Mouse (Mus musculus) embryonic facial prominence, embryonic 10.5 days (tissue): Measurements from ENCODE around the gene Tnfsfm13. TPM values are rescaled to one million over a fixed set of nuclear protein-coding genes. Genes with fewer than 3 reads are reported as not detected.
"Not testable (repeated sequence)": the region's sequence is repeated elsewhere in the genome, so short reads cannot be mapped to it uniquely, and the experiment has no call there.

Experiments
- DNase-seq: peaks from one replicate; pipeline ENCODE4 v3.0.0-alpha.2; 2017; ENCODE audit warnings: low spot score
- H3K27ac ChIP-seq: fragments of 300-500 bp; sonication (generic); replicated peaks from 2 replicates; pipeline ENCODE4 v1.5.1; 2016; ENCODE audit warnings: mild to moderate bottlenecking
- H3K27me3 ChIP-seq: fragments of 300-500 bp; sonication (generic); replicated peaks from 2 replicates; pipeline ENCODE4 v1.6.1; 2016; ENCODE audit warnings: low read depth, mild to moderate bottlenecking; ENCODE audit not compliant: poor library complexity, severe bottlenecking
- H3K36me3 ChIP-seq: fragments of 300-500 bp; sonication (generic); replicated peaks from 2 replicates; pipeline ENCODE4 v1.6.1; 2016; ENCODE audit warnings: mild to moderate bottlenecking, moderate library complexity
- H3K4me1 ChIP-seq: fragments of 300-500 bp; sonication (generic); 2 replicates; pipeline ENCODE4 v1.6.1; 2016
- H3K4me3 ChIP-seq: fragments of 300-500 bp; sonication (generic); 2 replicates; pipeline ENCODE4 v1.5.1; 2016; ENCODE audit warnings: mild to moderate bottlenecking, moderate library complexity
- H3K9me3 ChIP-seq: fragments of 300-500 bp; sonication (generic); 2 replicates; pipeline ENCODE4 v1.6.1; 2016; ENCODE audit warnings: mild to moderate bottlenecking
- WGBS: fragments of 180-500 bp; shearing (Covaris S2); methylation state at CpG from one replicate; pipeline ENCODE4 v1.1.7; 2016; 5-methylcytosine and 5-hydroxymethylcytosine counted together
- polyA plus RNA-seq: library from polyadenylated mRNA; unstranded; fragments of >200 nt; fragmentation: Nextera tagmentation; extraction: Ambion mirVana; gene quantifications from 2 replicates; pipeline ENCODE4 v1.2.1, GENCODE M21; 2016

The Tnfsfm13 gene
- polyA plus RNA-seq, 1 experiment from 2014 or later, result 1.3 TPM

GRCm38 (mm10) chr11:69712954-69713672 is 17.2 kb upstream of the Tnfsfm13 start:
- Histone ChIP-seq H3K4me1 (peaks cover 54% of the 10 kb centered on the region), H3K9me3 (no peaks in the 10 kb centered on the region), H3K27ac (peak overlapping the region; percentile 0; the same call in 1 of the 2 replicates), H3K36me3 (no peaks in the 10 kb centered on the region), H3K27me3 (no peaks in the 10 kb centered on the region), H3K4me3 (no peak overlapping the region)
- 71% methylated on average over 20 of the region's 20 CpGs for WGBS
- peak; percentile 34 for DNase-seq

- no peak for DNase-seq
- H3K4me1 ChIP-seq, result peaks cover 53% of the 10 kb centered on the region
- H3K9me3 ChIP-seq, result no peaks in the 10 kb centered on the region
- no peak overlapping the region for H3K4me3 ChIP-seq
- H3K27me3 ChIP-seq, result no peaks in the 10 kb centered on the region
- H3K36me3 ChIP-seq, result no peaks in the 10 kb centered on the region
- H3K27ac ChIP-seq, result no peak overlapping the region
- WGBS, result 83% methylated on average over 2 of the region's 2 CpGs
Measured at GRCm38 (mm10) chr11:69711082-69711481, 15.2 kb upstream of the Tnfsfm13 start.

GRCm38 (mm10) chr11:69710470-69710869 is 14.6 kb upstream of the Tnfsfm13 start:
- Histone ChIP-seq H3K27ac (no peak overlapping the region), H3K27me3 (no peaks in the 10 kb centered on the region), H3K4me3 (no peak overlapping the region), H3K9me3 (no peaks in the 10 kb centered on the region), H3K36me3 (no peaks in the 10 kb centered on the region), H3K4me1 (peaks cover 47% of the 10 kb centered on the region)
- no peak for DNase-seq
- WGBS, result 78% methylated on average over 3 of the region's 3 CpGs

- WGBS, result 50% methylated on average over 11 of the region's 11 CpGs
Measured at GRCm38 (mm10) chr11:69709554-69710446, 13.9 kb upstream of the Tnfsfm13 start.

GRCm38 (mm10) chr11:69708614-69709265 is 12.8 kb upstream of the Tnfsfm13 start:
- peak overlapping the region; percentile 71; the same call in 1 of the 2 replicates for H3K27ac ChIP-seq
- H3K4me1 ChIP-seq, result peaks cover 46% of the 10 kb centered on the region
- no peaks in the 10 kb centered on the region for H3K27me3 ChIP-seq
- no peaks in the 10 kb centered on the region for H3K36me3 ChIP-seq
- WGBS, result 58% methylated on average over 3 of the region's 3 CpGs
- H3K4me3 ChIP-seq, result no peak overlapping the region
- DNase-seq, result no peak
- no peaks in the 10 kb centered on the region for H3K9me3 ChIP-seq

More at GRCm38 (mm10) chr11:69709554-69710446, 13.9 kb upstream of the Tnfsfm13 start:
- no peaks in the 10 kb centered on the region for H3K36me3 ChIP-seq
- peaks cover 43% of the 10 kb centered on the region for H3K4me1 ChIP-seq
- no peak for DNase-seq
- 0 out of 2 replicates have a peak overlapping the region, but pooled peaks have one; percentile 0 for H3K4me3 ChIP-seq
- no peaks in the 10 kb centered on the region for H3K9me3 ChIP-seq
- no peaks in the 10 kb centered on the region for H3K27me3 ChIP-seq
- peak overlapping the region; percentile 71 for H3K27ac ChIP-seq

GRCm38 (mm10) chr11:69707873-69708381 is 12.0 kb upstream of the Tnfsfm13 start:
- H3K36me3 ChIP-seq, result no peaks in the 10 kb centered on the region
- WGBS, result 87% methylated on average over 4 of the region's 4 CpGs
- H3K9me3 ChIP-seq, result no peaks in the 10 kb centered on the region
- H3K4me3 ChIP-seq, result no peak overlapping the region
- H3K27me3 ChIP-seq, result no peaks in the 10 kb centered on the region
- no peak for DNase-seq
- no peak overlapping the region for H3K27ac ChIP-seq
- peaks cover 38% of the 10 kb centered on the region for H3K4me1 ChIP-seq

- Histone ChIP-seq H3K4me1 (peaks cover 38% of the 10 kb centered on the region), H3K4me3 (no peak overlapping the region), H3K27me3 (no peaks in the 10 kb centered on the region), H3K36me3 (no peaks in the 10 kb centered on the region), H3K27ac (no peak overlapping the region), H3K9me3 (no peaks in the 10 kb centered on the region)
- no peak for DNase-seq
- 90% methylated on average over 4 of the region's 4 CpGs for WGBS
Measured at GRCm38 (mm10) chr11:69707480-69707847, 11.6 kb upstream of the Tnfsfm13 start.

GRCm38 (mm10) chr11:69706775-69707479 is 11.0 kb upstream of the Tnfsfm13 start:
- Histone ChIP-seq H3K27me3 (no peaks in the 10 kb centered on the region), H3K4me1 (peaks cover 38% of the 10 kb centered on the region), H3K9me3 (no peaks in the 10 kb centered on the region), H3K36me3 (no peaks in the 10 kb centered on the region), H3K4me3 (no peak overlapping the region), H3K27ac (peak overlapping the region; percentile 19; the same call in 1 of the 2 replicates)
- no peak for DNase-seq
- WGBS, result 54% methylated on average over 6 of the region's 6 CpGs

GRCm38 (mm10) chr11:69704613-69705010 is 8.7 kb upstream of the Tnfsfm13 start:
- Histone ChIP-seq H3K4me1 (peaks cover 32% of the 10 kb centered on the region), H3K27me3 (no peaks in the 10 kb centered on the region), H3K27ac (no peak overlapping the region), H3K36me3 (no peaks in the 10 kb centered on the region), H3K4me3 (no peak overlapping the region), H3K9me3 (no peaks in the 10 kb centered on the region)
- DNase-seq, result no peak
- 38% methylated on average over 2 of the region's 2 CpGs for WGBS

- Histone ChIP-seq H3K27ac (no peak overlapping the region), H3K27me3 (no peaks in the 10 kb centered on the region), H3K4me1 (peaks cover 26% of the 10 kb centered on the region), H3K9me3 (no peaks in the 10 kb centered on the region), H3K36me3 (no peaks in the 10 kb centered on the region), H3K4me3 (no peak overlapping the region)
- no peak for DNase-seq
- WGBS, result 63% methylated on average over 8 of the region's 8 CpGs
Measured at GRCm38 (mm10) chr11:69703814-69704612, 8.1 kb upstream of the Tnfsfm13 start.

- WGBS, result 67% methylated on average over 3 of the region's 3 CpGs
Measured at GRCm38 (mm10) chr11:69703381-69703780, 7.5 kb upstream of the Tnfsfm13 start.

More at GRCm38 (mm10) chr11:69703381-69703780, 7.5 kb upstream of the Tnfsfm13 start:
- not testable (repeated sequence) for H3K27me3 ChIP-seq, H3K4me3 ChIP-seq, H3K36me3 ChIP-seq, H3K9me3 ChIP-seq, H3K27ac ChIP-seq, DNase-seq
- peaks cover 20% of the 10 kb centered on the region for H3K4me1 ChIP-seq
